Mouse (Mus musculus): ENCODE measurements around the gene Slc26a11. TPM values are rescaled to one million over a fixed set of nuclear protein-coding genes. Genes with fewer than 3 reads are reported as not detected.
"Not testable (repeated sequence)": the region's sequence is repeated elsewhere in the genome, so short reads cannot be mapped to it uniquely, and the experiment has no call there.

Gene Slc26a11
- total RNA-seq, 2 experiments from 2014 or later, result not detected

GRCm38 (mm10) chr11:119354798-119355442 is 437 bp upstream of the Slc26a11 start:
- ATAC-seq (replicated peaks; ENCODE audit: low FRiP score, poor library complexity, severe bottlenecking), result peak; percentile 58

GRCm38 (mm10) chr11:119359089-119359488 is 3.7 kb downstream of the Slc26a11 start:
- ATAC-seq (replicated peaks; ENCODE audit: low FRiP score, poor library complexity, severe bottlenecking), result no peak

GRCm38 (mm10) chr11:119362769-119363533 is 7.6 kb downstream of the Slc26a11 start:
- peak; percentile 51 for ATAC-seq (replicated peaks; ENCODE audit: low FRiP score, poor library complexity, severe bottlenecking)

DNA sequence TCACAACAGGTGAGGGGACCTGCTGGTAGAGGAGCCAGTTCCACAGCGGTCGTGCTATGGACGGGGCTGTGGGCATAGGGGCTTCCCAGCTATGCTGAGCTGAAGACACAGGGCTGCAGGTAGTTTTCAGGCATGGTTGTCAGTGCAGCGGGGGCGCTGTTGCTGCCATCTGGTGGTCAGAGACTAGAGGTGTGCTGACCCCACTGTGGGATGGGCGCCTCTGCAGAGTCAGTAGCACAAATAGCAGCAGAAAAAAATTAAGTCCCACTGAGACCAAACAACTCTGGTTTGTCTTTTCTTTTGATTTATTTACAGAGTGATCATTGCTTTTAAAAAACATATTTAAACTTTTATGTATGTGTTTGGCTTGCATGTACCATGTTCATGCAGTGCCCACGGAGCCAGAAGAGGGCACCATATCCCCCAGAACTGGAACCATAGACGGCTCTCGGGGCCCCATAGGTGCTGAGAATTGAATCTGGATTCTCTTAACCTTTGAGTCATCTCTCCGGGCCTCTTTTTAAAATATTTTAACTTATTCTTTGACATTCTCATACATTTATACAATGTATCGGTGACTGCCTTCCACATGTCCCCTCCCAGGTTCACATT is 8.3 kb downstream of the Slc26a11 start:
- ATAC-seq (replicated peaks; ENCODE audit: low FRiP score, poor library complexity, severe bottlenecking), result peak; percentile 93

DNA sequence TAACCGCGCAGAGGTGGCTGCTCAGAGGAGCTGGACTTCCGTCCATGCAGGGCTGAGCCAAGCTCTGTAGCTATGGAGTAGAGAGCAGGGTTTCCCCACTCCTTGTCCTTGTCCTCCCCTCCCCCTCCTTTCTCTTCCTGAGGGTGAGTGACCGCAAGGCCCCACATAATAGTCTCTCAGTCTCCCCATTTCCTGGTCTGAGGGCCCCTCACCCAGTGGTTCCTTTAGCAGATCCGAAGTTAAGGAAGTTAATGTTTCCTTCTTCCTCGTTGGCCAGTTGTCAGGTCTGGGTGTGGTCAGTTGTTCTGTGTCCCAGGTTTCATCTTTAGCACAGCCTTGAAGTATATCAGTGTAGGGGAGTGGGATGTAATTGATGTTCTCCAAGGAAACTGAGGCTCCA is 20.1 kb downstream of the Slc26a11 start:
- ATAC-seq (replicated peaks; ENCODE audit: low FRiP score, poor library complexity, severe bottlenecking), result no peak

DNA sequence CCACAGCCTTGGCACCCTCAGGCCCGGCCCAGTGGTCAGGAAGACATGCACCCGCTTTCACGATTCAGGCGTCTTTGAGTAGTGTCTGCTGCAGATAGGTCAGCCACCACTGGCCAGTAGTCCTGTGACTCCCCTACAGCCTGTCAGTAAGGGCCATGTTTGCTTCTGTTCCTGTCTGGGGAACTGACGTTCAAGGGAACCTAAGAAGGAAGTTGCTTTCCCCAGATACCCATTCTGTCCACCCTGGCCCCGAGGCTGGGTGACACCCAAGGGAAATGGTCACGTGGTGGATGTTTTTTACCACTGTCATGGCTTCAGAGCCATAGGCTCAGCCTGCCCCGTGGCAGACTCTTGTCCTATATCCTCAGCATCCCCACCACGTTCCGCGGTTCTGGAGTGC is 22.0 kb downstream of the Slc26a11 start:
- ATAC-seq (replicated peaks; ENCODE audit: low FRiP score, poor library complexity, severe bottlenecking), result no peak

GRCm38 (mm10) chr11:119378551-119378950 is 23.2 kb downstream of the Slc26a11 start:
- ATAC-seq (replicated peaks; ENCODE audit: low FRiP score, poor library complexity, severe bottlenecking), result no peak

DNA sequence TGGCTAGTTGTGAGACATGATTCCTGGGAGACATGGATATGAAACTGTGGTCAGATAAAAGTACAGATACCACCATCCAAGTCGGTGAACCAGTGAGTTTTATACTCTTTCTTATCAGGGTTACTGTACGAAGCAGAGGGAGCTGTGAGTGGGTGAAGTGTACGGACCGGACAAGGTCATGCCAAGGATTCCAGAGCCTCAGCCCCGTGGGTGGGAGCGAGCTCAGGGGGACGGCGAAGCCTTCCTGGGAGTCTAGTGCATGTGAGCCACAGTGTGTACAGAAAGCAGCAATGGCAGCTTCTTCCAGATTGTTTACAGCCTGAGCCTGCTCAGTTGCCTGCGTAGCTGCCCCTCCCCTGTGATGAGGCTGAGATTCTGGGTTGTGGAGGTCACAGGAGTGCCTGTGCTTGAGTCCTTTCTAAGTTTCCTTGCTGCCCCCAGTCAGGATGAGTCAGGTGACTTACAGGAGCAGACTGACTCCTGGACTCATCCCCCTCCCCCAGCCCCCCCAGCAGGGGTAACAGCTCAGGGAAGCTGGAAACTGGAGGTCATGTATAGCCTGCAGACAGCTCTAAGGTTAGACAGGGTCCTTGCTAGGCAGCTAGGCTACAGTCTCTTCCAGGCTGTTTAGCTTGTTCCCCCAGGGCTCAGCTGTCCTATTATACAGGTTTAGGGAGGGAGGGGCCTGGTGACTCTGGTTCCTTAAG is 26.4 kb downstream of the Slc26a11 start:
- ATAC-seq (replicated peaks; ENCODE audit: low FRiP score, poor library complexity, severe bottlenecking), result no peak

- no peak for ATAC-seq (replicated peaks; ENCODE audit: low FRiP score, poor library complexity, severe bottlenecking)
Measured at GRCm38 (mm10) chr11:119382338-119382850, 27.0 kb downstream of the Slc26a11 start.

DNA sequence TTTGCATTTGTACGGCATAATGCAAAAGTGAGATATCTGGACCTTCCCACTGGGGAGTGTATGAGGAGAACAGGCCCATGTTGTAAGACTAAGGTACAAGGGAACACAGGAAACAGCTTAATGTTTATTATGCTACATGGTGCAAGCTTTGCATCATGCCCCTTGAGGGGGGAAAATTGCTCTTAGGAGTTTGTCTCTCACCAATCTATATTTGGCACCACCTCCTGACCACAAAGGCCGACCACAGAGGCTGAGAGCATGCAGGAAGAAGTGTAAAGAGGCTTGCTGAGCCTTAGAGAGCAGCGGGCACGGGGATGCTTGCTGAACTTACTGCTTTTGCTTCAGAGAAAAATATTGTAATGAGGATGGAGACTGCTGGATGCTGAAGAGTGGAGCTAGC is 29.5 kb downstream of the Slc26a11 start:
- ATAC-seq (replicated peaks; ENCODE audit: low FRiP score, poor library complexity, severe bottlenecking), result no peak

DNA sequence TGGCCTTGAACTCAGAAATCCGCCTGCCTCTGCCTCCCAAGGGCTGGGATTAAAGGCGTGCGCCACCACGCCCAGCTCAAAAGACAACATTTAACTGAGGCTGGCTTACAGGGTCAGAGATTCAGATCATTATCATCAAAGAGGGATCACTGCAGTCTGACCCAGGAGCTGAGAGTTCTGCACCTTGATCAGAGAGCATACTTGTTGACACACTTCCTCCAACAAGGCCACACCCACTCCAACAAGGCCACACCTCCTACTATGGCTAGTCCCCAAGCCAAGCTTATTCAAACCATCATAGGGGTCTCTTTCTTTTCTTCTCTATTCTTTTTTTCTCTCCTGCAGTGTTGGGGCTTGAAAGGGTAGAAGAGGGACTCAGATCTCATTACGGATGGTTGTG is 30.9 kb downstream of the Slc26a11 start:
- ATAC-seq (replicated peaks; ENCODE audit: low FRiP score, poor library complexity, severe bottlenecking), result no peak

- ATAC-seq (replicated peaks; ENCODE audit: low FRiP score, poor library complexity, severe bottlenecking), result not testable (repeated sequence)
Measured at GRCm38 (mm10) chr11:119387273-119387672, 31.9 kb downstream of the Slc26a11 start.

DNA sequence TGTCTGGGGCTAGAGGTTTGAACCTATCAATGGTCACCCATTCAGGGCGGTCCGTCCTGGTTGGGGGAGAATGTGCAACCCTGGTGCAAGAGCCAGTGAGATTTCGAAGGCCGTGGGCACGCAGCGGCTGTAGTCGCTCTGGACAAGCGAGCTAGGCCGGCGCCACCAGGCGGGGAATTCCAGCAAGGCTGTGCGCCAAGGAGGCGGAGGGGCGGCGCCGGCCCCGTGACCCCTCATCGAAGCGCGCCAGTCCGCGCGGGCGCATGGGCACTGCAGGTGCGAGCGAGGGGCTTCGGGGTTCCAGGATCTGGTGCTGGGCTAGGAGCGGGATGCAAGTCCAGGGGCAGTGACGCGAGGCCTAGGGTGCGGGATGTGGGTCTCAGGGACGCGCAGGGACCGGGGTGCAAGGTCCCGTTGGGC is 34.5 kb downstream of the Slc26a11 start:
- ATAC-seq (replicated peaks; ENCODE audit: low FRiP score, poor library complexity, severe bottlenecking), result no peak

DNA sequence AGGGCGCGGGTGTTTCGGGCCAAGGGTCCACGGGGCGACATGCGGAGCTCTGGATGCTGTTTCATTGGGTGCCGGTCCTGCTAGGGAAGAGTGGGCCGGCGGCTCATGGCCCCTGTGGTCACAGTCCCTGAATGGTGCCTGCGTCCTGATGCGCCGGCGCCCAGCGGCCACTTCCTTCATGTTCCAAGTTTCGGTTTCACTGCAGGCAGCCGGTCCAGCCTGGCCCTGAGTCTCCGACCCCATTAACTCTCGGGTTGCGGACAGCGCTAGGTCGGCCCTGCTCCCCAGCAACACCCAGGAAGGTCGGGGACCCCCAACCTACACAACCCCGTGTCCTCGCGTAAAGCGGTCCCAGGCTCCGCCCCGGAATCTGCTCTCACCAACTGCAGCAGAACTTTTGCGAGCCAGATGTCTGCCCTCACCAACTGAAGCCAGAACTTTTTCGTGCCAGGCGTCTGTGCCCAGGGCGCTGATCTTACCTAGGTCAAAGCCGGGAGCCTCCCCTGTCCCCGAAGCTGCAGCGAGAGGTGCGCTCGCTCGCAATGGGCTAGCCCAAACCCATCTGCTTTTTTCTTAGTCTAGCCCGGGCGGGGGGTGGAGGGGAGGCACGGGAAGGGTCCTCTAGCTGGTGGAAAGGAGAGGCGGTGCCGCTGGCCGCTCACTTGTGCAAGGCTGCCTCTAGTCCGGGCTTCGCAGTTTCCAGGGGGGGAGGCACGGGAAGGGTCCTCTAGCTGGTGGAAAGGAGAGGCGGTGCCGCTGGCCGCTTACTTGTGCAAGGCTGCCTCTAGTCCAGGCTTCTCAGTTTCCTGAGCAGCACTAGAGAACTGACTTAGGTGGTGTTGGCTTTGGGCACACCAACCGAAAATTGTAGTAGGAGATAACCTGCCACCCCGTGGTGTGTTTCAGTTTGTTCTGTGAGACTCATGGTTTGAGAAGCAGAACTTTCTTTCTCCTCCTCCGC is 35.2 kb downstream of the Slc26a11 start:
- 0 out of 2 replicates have a peak, but pooled peaks have one; percentile 2 for ATAC-seq (replicated peaks; ENCODE audit: low FRiP score, poor library complexity, severe bottlenecking)

DNA sequence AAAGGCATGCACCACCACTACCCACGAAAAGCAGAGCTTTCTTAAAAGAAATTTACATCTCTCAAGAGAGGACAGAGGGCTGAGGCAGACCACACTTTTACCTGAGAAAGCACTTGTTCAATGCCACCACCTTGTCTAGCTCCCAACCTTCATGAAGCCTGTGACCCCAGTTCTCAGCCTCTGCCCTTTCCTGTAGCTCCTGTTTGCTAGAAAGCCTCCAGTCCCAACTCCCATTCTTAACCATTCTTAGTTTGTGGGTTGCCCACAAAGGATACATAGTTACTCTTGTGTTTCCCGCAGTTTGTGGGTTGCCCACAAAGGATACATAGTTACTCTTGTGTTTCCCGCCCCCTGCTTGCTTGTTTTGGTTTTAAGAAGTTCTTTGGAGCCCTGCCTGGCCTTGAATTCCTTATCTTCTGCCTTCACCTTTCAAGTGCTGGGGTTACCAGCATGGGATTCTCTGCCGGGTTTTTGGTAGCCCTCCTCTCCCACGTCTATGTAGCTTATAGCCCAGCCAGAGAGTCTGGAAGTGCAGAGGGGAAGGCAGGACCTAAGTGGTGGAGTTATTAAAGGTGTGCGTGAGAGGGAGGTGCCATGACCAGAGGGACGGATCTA is 36.1 kb downstream of the Slc26a11 start:
- peak; percentile 44 for ATAC-seq (replicated peaks; ENCODE audit: low FRiP score, poor library complexity, severe bottlenecking)

DNA sequence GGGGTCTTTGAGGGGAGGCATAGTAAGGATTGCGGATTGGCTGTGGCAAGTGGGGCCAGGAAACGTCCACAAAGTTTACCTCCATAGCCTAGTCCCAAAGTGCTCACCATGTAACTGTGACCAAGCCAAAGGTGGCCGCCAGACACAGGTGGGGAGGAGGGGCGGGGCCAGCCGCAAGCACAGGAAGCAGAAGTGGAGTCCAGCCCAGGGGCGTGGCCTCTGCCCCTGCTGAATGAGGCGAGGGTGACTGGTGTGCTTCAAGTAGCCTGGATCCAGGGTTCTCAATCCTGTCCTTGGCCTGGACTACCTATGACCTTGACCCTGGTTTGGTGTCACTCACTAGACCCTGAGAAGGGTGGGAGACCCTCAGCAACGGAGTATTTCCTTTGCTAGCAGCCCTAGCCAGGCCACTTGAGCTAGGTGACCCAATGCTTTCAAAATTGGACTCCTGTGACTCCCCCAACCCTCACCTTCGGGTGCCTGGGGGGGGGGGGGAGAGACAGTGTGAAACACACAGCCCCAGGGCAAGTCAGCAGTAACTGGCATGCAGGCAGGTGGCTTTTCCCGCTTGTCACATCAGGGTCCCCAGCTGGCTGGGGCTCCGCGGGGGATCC is 36.8 kb downstream of the Slc26a11 start:
- peak; percentile 81 for ATAC-seq (replicated peaks; ENCODE audit: low FRiP score, poor library complexity, severe bottlenecking)

DNA sequence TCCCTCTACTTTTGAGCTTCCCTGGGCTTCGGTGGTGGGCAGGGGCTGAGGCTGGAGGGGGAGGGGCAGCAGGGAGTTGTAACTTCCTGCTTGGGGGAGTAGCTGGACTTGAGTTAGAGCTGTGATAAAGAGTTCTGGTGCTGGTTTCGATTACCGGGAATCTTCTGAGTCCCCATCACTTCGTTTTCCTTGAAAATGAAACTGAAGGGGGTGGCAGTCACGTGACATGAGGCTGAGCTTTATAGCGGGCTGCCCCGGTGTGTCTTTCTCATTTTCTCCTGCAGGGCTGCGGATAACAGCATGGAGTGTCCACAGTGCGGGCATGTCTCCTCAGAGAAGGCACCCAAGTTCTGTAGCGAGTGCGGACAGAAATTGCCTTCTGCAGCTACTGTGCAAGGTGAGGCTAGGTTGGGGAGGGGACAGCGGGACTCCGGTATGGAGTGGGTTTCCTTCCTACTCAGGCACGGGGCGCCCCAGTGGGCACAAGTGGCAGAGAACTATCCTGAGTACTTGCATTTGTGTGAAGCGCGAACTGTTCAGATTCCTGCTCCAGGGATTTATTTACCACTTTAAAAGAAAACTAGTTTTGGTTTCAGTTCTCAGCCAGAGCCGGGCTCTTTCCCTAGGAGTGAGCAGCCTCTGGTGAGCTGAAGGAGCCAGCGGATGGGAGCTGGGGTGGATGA is 37.6 kb downstream of the Slc26a11 start, which contains the start of gene Rnf213:
Gene Rnf213, plus strand, starts transcription at position 301 of the 683 bp plus-strand sequence.
- peak; percentile 62 for ATAC-seq (replicated peaks; ENCODE audit: low FRiP score, poor library complexity, severe bottlenecking)

DNA sequence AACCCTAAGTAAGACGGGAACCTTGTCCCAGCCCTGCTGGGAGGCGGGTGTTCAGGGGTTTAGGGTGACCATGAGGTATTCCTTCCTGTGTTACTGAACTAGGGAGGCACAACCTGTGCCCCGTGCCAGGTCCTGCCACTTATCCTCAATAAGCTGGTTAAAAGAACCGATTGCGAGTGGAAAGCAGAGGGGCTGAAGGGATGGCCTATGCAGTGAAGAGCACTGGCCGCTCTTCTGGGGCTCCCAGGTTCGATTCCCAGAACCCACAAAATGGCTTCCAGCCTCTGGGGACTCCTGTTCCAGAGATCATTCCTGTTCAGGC is 38.1 kb downstream of the Slc26a11 start:
- peak; percentile 27 for ATAC-seq (replicated peaks; ENCODE audit: low FRiP score, poor library complexity, severe bottlenecking)

Measured in erythroblast, adult 5-6 weeks (primary cell).